Mouse (Mus musculus): Measurements from ENCODE around the gene Upf1.

Upf1 gene

GRCm38 (mm10) chr8:70353194-70353817, at the start of gene Upf1:
Upf1 (minus strand) TSS chr8:70353278.
- DNase-seq (ENCODE audit: low spot score in 2 of 2) = peak; percentile 98

GRCm38 (mm10) chr8:70397611-70398563, 44.8 kb upstream of the Upf1 start:
- no peak for DNase-seq (ENCODE audit: low spot score in 2 of 2)

- DNase-seq (ENCODE audit: low spot score in 2 of 2) = no peak
Measured at GRCm38 (mm10) chr8:70396184-70396583, 43.1 kb upstream of the Upf1 start.

DNA sequence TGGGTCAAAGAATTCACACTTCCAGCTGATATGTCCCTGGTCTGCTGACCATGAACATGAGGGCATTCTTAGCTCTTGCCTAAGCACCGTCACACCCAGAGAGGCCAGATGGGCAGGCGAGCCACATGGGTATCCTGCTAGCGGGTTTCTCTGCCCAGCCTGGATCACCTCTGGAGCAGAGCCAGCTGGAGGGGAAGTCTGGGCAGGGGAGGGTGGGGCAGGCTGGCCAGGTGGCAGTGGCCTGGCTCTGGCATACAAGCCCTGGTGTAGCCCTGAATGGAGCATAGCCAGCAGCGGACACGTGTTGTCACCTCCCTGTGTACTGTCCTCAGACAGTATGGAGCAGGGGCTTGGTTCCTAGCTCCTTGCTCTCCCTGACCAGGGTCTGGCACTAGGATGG, 42.6 kb upstream of the Upf1 start:
- no peak for DNase-seq (ENCODE audit: low spot score in 2 of 2)

- no peak for DNase-seq (ENCODE audit: low spot score in 2 of 2)
Measured at GRCm38 (mm10) chr8:70394269-70394998, 41.4 kb upstream of the Upf1 start.

DNA sequence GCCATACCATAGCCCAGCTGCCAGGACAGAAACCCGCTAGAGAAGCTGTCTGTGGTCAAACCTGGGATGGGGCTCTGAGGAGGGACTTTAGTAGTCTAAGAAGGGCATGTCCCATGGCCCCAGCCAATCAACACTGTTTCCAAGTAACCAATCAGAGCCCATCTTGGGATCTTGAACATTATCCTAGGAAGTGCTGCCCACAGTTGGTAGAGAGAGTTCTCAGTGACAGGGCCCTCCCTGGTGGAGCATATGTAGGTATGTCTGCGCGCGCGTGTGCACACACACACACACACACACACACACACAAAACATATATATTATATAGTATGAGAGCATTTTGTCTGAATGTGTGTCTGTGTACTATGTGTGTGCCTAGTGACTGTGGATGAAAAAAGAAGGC, 40.0 kb upstream of the Upf1 start:
- DNase-seq (ENCODE audit: low spot score in 2 of 2) = no peak

- DNase-seq (ENCODE audit: low spot score in 2 of 2) = no peak
Measured at GRCm38 (mm10) chr8:70389678-70390077, 36.6 kb upstream of the Upf1 start.

GRCm38 (mm10) chr8:70383287-70383686, 30.2 kb upstream of the Upf1 start:
- peak; percentile 41 to 42 for DNase-seq (ENCODE audit: low spot score in 2 of 2)

- peak in 1 of 2 experiments; percentile 35 for DNase-seq (ENCODE audit: low spot score in 2 of 2)
Measured at GRCm38 (mm10) chr8:70380069-70380468, 27.0 kb upstream of the Upf1 start.

DNA sequence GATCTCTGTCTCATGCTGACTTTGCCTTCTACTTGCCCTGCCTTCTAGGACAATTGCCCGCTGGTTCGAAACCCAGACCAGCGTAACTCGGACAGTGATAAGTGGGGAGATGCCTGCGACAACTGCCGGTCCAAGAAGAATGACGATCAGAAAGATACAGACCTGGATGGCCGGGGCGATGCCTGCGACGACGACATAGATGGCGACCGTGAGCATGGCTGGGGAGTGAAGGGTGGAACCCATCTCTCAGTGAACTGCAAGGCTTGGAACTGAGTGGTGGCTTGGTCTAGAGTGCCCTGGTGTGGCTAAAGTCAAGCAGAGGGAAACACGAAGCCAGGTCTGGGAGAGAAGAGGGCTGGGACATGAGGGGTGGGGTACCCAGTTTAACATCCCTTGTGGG, 24.0 kb upstream of the Upf1 start:
- DNase-seq (ENCODE audit: low spot score in 2 of 2) = no peak

GRCm38 (mm10) chr8:70376275-70376741, 23.2 kb upstream of the Upf1 start:
- no peak for DNase-seq (ENCODE audit: low spot score in 2 of 2)

GRCm38 (mm10) chr8:70375212-70375859, 22.3 kb upstream of the Upf1 start:
- no peak for DNase-seq (ENCODE audit: low spot score in 2 of 2)

DNA sequence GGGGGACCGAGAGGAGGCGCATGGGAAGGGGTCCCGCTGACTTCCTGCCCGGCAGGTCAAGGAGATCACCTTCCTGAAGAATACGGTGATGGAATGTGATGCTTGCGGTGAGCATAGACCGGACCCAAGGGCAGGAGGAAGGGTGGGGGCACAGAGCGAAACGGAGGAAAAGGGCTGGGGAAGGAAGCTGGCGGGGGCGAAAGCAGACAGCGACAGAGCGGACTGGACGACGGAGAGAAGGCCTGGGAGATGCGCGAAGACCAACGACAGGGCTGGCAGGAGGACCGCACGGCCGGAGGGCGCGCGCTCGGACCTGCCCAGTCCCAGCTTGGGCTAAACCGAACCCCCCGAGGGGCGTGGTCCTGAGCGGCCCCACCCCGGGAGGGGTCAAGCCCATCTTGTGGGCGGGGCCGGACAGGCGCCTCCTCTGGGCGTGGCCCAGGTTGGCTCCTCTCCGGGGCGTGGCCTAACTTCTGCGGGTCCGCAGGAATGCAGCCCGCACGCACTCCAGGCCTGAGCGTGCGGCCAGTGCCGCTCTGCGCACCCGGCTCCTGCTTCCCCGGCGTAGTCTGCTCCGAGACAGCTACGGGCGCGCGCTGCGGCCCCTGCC, 21.3 kb upstream of the Upf1 start:
- no peak for DNase-seq (ENCODE audit: low spot score in 2 of 2)

DNA sequence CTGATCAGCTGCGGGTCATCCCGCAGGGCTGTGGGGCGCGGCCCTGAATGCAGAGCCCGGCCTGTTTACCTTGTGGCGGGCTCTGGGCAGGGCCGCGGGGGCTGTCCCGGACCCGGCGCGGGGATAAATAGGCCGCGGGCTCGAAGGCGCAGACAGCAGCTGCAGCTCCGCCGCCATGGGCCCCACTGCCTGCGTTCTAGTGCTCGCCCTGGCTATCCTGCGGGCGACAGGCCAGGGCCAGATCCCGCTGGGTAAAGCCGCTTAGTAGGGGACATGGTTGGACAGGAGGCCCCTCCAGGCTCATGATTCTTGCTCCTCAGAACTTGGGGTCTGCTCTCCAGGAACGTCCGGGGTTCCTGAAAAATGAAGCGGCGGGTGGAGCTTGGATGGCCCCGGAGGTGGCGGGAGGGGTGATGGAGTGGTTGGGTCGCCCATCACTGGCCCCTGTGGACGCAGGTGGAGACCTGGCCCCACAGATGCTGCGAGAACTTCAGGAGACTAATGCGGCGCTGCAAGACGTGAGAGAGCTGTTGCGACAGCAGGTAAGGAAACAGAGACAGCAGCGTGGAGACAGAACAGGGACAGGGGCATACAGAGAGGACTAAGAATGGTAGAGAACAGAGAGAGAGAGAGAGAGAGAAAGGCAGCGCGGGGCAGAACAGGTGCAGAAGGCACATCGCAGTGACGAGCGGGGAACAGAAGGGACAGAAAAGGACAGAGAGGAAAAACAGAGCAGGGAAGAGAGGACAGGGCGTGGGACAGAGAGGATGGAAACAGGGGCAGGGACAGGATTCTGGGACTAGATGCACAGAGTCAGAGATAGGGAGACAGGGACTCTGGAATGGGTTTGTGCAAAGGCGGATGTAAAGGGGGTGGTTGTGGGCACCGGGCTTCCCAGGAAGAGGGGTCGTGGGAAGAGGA, 20.6 kb upstream of the Upf1 start, which contains the start of gene Comp:
Gene Comp (plus strand): TSS at position 162 of the 921 bp plus-strand sequence.
- DNase-seq (ENCODE audit: low spot score in 2 of 2) = no peak

GRCm38 (mm10) chr8:70371951-70372350, 18.9 kb upstream of the Upf1 start:
- no peak for DNase-seq (ENCODE audit: low spot score in 2 of 2)

GRCm38 (mm10) chr8:70370476-70370875, 17.4 kb upstream of the Upf1 start:
- no peak for DNase-seq (ENCODE audit: low spot score in 2 of 2)

DNA sequence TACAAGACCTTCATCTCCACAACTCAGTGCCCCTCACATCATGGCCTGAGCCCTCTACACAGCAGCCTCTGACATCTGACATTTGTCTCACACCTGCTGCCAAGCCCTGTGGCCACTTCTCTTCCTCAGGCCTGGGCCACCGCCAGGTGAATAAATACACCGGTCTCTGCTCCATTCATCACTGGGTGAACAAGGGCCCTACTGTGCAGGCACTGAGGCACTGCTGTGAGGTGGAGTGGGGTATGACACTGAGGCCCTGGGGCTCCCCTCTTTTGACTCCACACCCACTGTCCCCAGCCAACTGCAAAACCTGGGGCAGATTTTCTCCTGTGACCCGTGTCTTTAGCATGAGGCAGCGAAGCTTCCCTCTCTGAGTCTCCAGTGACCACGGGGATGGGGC, 13.5 kb upstream of the Upf1 start:
- DNase-seq (ENCODE audit: low spot score in 2 of 2) = no peak

DNA sequence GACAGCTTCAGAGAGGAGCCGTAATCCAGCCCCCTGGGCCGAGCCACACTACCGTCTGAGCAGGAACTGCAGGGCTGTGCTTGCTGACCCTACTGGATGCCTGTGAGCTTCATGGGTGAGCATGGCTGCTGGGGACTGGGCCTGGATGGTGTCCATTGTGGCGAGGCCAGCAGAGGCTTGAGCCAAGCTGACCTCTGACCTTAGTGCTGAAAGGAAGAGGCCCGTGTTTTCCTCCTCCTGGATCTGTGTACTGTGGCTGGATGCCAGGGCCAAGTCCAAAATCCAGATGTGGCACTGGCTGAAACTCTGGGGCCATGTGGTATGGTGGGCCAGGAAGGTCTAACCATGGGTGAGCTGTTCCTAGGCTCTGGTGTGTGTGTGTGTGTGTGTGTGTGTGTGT, 11.0 kb upstream of the Upf1 start:
- DNase-seq (ENCODE audit: low spot score in 2 of 2) = no peak

DNA sequence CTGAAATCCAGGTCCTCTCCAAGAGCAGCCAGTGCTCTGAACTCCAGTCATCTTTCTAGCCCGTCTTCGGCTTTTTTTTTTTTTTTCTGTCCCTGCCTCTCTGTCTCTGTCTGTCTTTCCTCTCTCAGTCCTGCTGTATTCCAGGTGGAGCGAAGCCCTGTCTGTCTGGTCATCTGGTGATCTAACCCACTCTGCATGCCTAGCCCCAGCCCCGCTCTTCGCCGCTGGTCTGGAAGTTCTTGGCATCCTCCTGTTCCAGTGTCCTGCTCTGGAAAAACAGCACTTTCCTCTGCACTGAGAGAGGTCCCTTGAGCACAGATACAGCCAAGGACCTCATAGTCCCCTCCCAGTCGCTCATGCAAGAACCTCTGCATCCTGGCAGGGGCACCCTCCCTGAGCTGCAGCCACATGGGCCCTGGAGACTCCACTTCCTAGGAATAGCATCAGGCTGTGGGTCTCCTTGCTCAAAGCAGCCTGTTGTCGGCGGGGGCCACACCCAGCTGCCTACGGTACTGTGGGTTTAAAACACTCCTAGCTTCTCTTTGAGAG, 8.5 kb upstream of the Upf1 start:
- no peak for DNase-seq (ENCODE audit: low spot score in 2 of 2)

DNA sequence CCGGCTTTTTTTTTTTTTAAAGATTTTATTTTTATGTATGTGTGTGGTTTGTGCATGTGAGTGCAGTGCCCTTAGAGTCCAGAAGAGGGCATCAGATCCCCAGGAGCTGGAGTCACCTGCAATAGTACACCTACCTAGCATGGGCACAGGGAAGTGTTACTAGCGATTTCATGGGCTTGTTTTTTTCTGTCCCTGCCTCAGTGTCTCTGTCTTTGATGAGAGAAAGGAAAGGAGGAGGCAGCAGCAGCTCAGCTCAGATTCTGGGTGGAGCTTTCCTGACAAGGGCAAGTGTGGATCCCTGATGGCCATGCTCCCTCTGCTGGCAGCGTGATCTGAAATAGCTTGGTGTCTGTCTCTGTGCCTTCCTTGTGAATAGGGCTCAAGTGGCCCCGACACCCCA, 7.7 kb upstream of the Upf1 start:
- DNase-seq (ENCODE audit: low spot score in 2 of 2) = no peak

All from right cerebral cortex, postnatal 36 days (tissue).